Mouse (Mus musculus) ES-Bruce4 (cell line): Measurements from ENCODE around the gene Tada1.

Experiments
- EP300 ChIP-seq: IDR thresholded peaks from 2 replicates; pipeline ENCODE4 v1.6.1; 2011; ENCODE audit warnings: low read depth, low read length; ENCODE audit not compliant: insufficient read depth
- POLR2A ChIP-seq: IDR thresholded peaks from one replicate; pipeline ENCODE4 v1.8.1; 2011; ENCODE audit warnings: low read length; ENCODE audit not compliant: insufficient read depth

DNA sequence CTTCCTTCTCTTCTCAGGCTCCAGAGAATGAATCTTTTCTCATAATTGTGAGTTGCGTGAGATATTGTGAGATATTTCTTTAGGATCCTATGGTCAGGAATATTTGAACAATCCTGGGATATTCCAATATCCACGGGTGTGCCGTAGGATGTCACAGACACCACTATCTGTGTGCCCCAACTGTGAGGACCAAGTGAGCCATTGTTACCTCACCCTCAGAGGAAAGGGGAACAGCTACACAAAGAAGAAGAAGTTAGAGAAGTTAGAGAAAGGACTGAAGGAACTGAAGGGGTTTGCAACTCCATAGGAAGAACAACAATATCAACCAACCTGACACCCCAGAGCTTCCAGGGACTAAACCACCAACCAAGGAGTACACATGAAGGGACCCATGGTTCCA is 63.1 kb downstream of the Tada1 start:
- TF ChIP-seq EP300 (no peak), POLR2A (no peak)
